Mouse (Mus musculus) olfactory bulb, adult 2 months (tissue): ENCODE results near the gene C1qa.

Experiments
- CTCF ChIP-seq: fragments of 200-500 bp; IDR thresholded peaks from 2 replicates; pipeline ENCODE4 v1.5.1; 2012; ENCODE audit warnings: low read depth, mild to moderate bottlenecking, low read length, moderate library complexity; ENCODE audit not compliant: insufficient read depth
- POLR2A ChIP-seq: fragments of 200-500 bp; IDR thresholded peaks from 2 replicates; pipeline ENCODE4 v1.6.1; 2012; ENCODE audit warnings: mild to moderate bottlenecking, low read depth, low read length, moderate library complexity; ENCODE audit not compliant: insufficient read depth

DNA sequence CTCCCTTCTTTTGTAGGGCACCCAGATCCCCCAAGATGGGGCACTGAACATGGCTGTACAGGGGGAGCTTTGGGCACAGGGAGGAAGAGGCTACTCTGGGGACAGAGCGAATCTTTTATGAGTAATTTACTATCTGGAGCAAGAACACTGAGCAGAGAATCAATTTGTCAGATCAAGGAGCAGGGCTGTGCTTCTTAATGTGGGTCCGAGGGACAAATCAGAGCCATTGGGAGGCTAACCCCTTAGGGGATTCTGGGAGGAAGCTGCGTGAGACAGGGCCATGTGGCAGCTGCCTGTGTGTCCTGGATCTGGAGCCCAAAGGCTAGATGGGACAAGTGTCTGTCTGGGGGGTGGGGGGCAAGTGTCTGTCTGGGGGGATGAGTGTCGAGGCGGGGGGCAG lies 33.1 kb downstream of the C1qa start:
- no peak for TF ChIP-seq POLR2A
- TF ChIP-seq CTCF, result no peak
